Mouse (Mus musculus) liver, embryonic 14.5 days (tissue): ENCODE measurements around the gene March1. TPM values are rescaled to one million over a fixed set of nuclear protein-coding genes. Genes with fewer than 3 reads are reported as not detected.

Experiments
- ATAC-seq: fragments of 200-750 bp; cut with Nextera tagmentation; 2 replicates; pipeline ENCODE4 v1.8.0; 2017; ENCODE audit warnings: moderate number of reproducible peaks, mild to moderate bottlenecking, moderate library complexity; ENCODE audit not compliant: insufficient read depth
- DNase-seq, 3 experiments: peaks; one replicate each; pipeline ENCODE4 v3.0.0-alpha.2; 2012 to 2013; ENCODE audit warnings: low read depth in 3 of 3, low spot score in 3 of 3
- H3K27ac ChIP-seq: fragments of 300-500 bp; sonication (generic); 2 replicates; pipeline ENCODE4 v1.5.1; 2014; ENCODE audit warnings: moderate library complexity, mild to moderate bottlenecking, control low read depth, inconsistent platforms
- H3K27me3 ChIP-seq: fragments of 300-500 bp; sonication (generic); 2 replicates; pipeline ENCODE4 v1.6.1; 2014; ENCODE audit warnings: mild to moderate bottlenecking, low read length, moderate library complexity; ENCODE audit not compliant: control insufficient read depth, insufficient read depth
- H3K36me3 ChIP-seq: fragments of 300-500 bp; sonication (generic); replicated peaks from 2 replicates; pipeline ENCODE4 v1.6.1; 2014; ENCODE audit warnings: low read depth; ENCODE audit not compliant: control insufficient read depth, insufficient read depth
- H3K4me1 ChIP-seq, 2 experiments: fragments of 200-500 bp in 1 of 2; fragments of 300-500 bp in 1 of 2; sonication (generic) in 1 of 2; replicated peaks; 2 replicates each; pipeline ENCODE4 v1.6.1; 2012 to 2014; ENCODE audit warnings: antibody characterized with exemption in 1 of 2, inconsistent platforms in 1 of 2, low read length in 1 of 2; ENCODE audit not compliant: control insufficient read depth in 2 of 2, insufficient read depth in 2 of 2
- H3K4me2 ChIP-seq: fragments of 300-500 bp; sonication (generic); 2 replicates; pipeline ENCODE4 v1.6.1; 2014; ENCODE audit warnings: low read depth, mild to moderate bottlenecking, control low read depth, moderate library complexity
- H3K4me3 ChIP-seq, 2 experiments: fragments of 200-500 bp in 1 of 2; fragments of 300-500 bp in 1 of 2; sonication (generic) in 1 of 2; 2 replicates each; pipeline ENCODE4 v1.5.1; 2012 to 2014; ENCODE audit warnings: low read depth in 2 of 2, low read length in 2 of 2, mild to moderate bottlenecking in 2 of 2, control low read depth in 1 of 2, inconsistent platforms in 1 of 2, moderate library complexity in 1 of 2; ENCODE audit not compliant: insufficient read depth in 1 of 2
- H3K9ac ChIP-seq: fragments of 300-500 bp; sonication (generic); replicated peaks from 2 replicates; pipeline ENCODE4 v1.6.1; 2014; ENCODE audit warnings: mild to moderate bottlenecking, control low read depth, moderate library complexity
- H3K9me3 ChIP-seq: fragments of 300-500 bp; sonication (generic); 2 replicates; pipeline ENCODE4 v1.6.1; 2016; ENCODE audit warnings: low read length, mixed read lengths; ENCODE audit not compliant: control insufficient read depth
- CTCF ChIP-seq: IDR thresholded peaks from 2 replicates; pipeline ENCODE4 v1.5.1; 2016; ENCODE audit warnings: antibody characterized with exemption, low read depth, control low read depth
- EP300 ChIP-seq: IDR thresholded peaks from 2 replicates; pipeline ENCODE4 v1.6.1; 2016; ENCODE audit warnings: antibody characterized with exemption, low read depth
- WGBS: fragments of 180-500 bp; shearing (Covaris S2); extraction: QIAGEN DNeasy Blood & Tissue Kit; methylation state at CpG from one replicate; pipeline ENCODE4 v1.1.7; 2014; ENCODE audit not compliant: insufficient replicate concordance; 5-methylcytosine and 5-hydroxymethylcytosine counted together
- polyA plus RNA-seq, 2 experiments: library from polyadenylated mRNA; depleted of rRNA in 1 of 2; stranded (reverse) in 1 of 2; unstranded in 1 of 2; fragments of >200 nt; fragmentation: Nextera tagmentation in 1 of 2; extraction: Ambion mirVana in 1 of 2; gene quantifications; 2 replicates each; pipeline versions ENCODE4 v1.2.1 to v1.2.3; 2012 to 2014

March1 gene
- polyA plus RNA-seq, 2 experiments = 0.60 to 0.94 TPM

DNA sequence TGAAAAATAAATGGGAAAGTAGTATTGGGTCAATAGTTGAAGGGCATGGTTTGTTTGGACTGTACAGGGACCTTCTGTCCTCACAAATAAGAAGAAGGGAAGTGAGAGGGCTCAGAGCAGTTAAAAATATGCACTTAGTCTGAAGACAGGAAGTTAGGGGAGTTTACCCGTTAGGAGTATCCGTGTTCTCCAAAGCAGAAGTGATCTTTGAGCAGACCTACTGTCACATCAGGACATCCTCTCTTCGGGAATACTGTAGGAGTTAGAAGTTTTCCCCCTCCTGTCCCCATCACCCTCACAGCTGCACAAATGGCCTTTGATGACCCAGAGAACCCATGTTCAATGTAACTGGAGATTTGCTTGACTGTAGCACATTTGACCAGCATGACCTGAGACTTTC lies 820.2 kb downstream of the March1 start:
- DNase-seq (no peak), ATAC-seq (no peak)
- H3K27me3 ChIP-seq = no peaks in the 10 kb centered on the region
- H3K4me3 ChIP-seq = no peak overlapping the region
- no peak overlapping the region for H3K4me2 ChIP-seq
- no peak overlapping the region for H3K9ac ChIP-seq
- H3K4me1 ChIP-seq = peaks cover 0 to 2% of the 10 kb centered on the region in 2 experiments; a peak in 1 of 4 replicates
- 8% methylated on average over 3 of the region's 3 CpGs for WGBS
- no peaks in the 10 kb centered on the region for H3K36me3 ChIP-seq
- no peak overlapping the region for H3K27ac ChIP-seq
- TF ChIP-seq EP300 = no peak
- TF ChIP-seq CTCF = no peak
- no peaks in the 10 kb centered on the region for H3K9me3 ChIP-seq

DNA sequence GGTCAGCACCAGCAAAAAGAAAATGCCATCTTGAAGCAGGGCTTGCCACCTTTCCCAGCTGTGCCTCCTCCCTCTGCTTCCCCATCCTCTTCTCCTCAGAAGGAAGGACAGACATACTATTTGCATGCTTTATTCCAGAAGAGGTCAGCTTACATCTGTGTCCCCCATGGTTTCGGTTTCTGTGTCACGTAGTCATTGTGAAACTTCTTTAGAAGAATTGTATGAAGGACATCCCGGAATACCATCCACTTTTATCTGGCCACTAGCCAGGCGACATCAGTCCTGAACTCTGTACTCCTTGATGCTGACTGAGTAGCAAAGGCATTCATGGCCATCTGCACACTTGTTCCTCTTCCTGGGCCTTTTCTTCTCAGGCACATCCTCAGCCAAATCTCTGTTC lies 820.8 kb downstream of the March1 start:
- Histone ChIP-seq H3K36me3 (no peaks in the 10 kb centered on the region), H3K4me1 (peaks cover 0 to 2% of the 10 kb centered on the region in 2 experiments; a peak in 1 of 4 replicates), H3K4me2 (no peak overlapping the region), H3K9me3 (no peaks in the 10 kb centered on the region), H3K27ac (no peak overlapping the region), H3K27me3 (no peaks in the 10 kb centered on the region), H3K4me3 (no peak overlapping the region), H3K9ac (no peak overlapping the region)
- no peak for TF ChIP-seq EP300
- TF ChIP-seq CTCF = no peak
- no peak for DNase-seq
- 55% methylated on average over 4 of the region's 4 CpGs for WGBS
- no peak for ATAC-seq

DNA sequence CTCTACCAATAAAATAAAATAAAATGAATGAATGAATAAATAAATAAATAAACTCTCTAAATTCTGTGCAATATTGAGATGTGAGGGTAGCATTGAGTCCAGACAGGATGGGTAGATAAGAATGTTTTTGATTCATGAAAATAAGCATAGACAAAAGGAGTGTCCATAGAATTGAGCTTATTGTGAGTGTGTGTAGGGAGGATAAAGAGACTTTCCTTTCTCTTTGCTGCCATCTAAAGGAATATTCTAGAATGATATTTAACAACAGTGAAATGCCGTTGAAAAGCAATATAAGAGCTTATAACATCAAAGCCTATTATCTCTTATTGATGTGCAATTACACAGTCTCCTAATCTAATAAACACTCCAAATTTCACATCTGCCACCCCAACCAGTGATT lies 823.4 kb downstream of the March1 start:
- H3K4me3 ChIP-seq = no peak overlapping the region
- DNase-seq (no peak), ATAC-seq (no peak)
- TF ChIP-seq CTCF = no peak
- no peak for TF ChIP-seq EP300
- no peak overlapping the region for H3K9ac ChIP-seq
- no peak overlapping the region for H3K4me2 ChIP-seq
- 26% methylated on average over 1 of the region's 1 CpGs for whole genome bisulfite sequencing
- no peak overlapping the region for H3K27ac ChIP-seq
- H3K27me3 ChIP-seq = no peaks in the 10 kb centered on the region
- H3K4me1 ChIP-seq = peaks cover 0 to 2% of the 10 kb centered on the region in 2 experiments; a peak in 1 of 4 replicates
- H3K36me3 ChIP-seq = no peaks in the 10 kb centered on the region
- no peaks in the 10 kb centered on the region for H3K9me3 ChIP-seq

DNA sequence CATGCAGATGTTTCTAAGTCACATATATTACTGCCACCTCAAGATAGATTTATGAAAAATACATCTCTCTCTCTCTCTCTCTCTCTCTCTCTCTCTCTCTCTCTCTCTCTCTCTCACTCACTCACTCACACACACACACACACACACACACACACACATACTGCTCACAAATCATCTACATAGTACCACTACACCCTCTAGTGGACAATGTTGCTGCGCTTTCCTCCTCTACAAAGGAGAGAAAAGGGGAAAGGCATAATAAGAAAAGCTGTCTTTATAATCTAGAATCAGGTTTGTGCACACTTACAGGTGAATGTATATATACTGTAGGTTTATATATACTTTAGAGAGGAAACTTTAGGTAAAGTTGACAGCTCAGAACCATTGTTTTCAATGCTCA lies 825.1 kb downstream of the March1 start:
- ATAC-seq (no peak), DNase-seq (no peak)
- Histone ChIP-seq H3K9ac (no peak overlapping the region), H3K9me3 (no peaks in the 10 kb centered on the region), H3K4me1 (peaks cover 0 to 2% of the 10 kb centered on the region in 2 experiments; a peak in 1 of 4 replicates), H3K4me2 (no peak overlapping the region), H3K4me3 (no peak overlapping the region), H3K36me3 (no peaks in the 10 kb centered on the region), H3K27me3 (no peaks in the 10 kb centered on the region), H3K27ac (no peak overlapping the region)
- WGBS = 36% methylated on average over 1 of the region's 1 CpGs
- TF ChIP-seq CTCF (peak; percentile 46), EP300 (no peak)

DNA sequence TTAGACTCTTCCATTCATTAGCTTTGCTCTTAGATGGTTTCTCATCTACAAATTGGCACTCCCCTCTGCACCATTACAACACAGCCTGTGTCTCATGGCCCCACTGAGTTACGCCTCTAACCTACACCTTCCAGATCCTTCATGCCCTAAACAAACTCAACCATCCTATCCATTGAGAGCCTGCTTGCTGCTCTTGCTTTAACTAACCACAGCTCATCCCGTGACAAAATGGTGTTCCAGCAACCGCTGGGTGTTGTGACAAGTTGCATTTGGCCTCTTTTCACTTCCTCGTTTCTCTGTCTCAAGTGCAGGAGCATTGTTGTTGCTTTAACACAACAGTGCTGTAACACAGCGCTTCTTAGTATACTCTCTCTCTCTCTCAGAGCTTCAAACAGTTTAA lies 826.4 kb downstream of the March1 start:
- H3K27me3 ChIP-seq = no peaks in the 10 kb centered on the region
- WGBS = 29% methylated on average over 5 of the region's 5 CpGs
- 0 out of 4 replicates have a peak, but pooled peaks cover 0 to 2% of the 10 kb centered on the region in 2 experiments for H3K4me1 ChIP-seq

More for the DNA sequence above, 826.4 kb downstream of the March1 start:
- DNase-seq (no peak), ATAC-seq (no peak)
- Histone ChIP-seq H3K36me3 (no peaks in the 10 kb centered on the region), H3K27ac (no peak overlapping the region), H3K4me2 (no peak overlapping the region), H3K4me3 (no peak overlapping the region), H3K9me3 (no peaks in the 10 kb centered on the region), H3K9ac (no peak overlapping the region)
- no peak for TF ChIP-seq CTCF
- no peak for TF ChIP-seq EP300
